12 mouse cellular contexts compared by ENCODE assay signal in the genomic region with DNA sequence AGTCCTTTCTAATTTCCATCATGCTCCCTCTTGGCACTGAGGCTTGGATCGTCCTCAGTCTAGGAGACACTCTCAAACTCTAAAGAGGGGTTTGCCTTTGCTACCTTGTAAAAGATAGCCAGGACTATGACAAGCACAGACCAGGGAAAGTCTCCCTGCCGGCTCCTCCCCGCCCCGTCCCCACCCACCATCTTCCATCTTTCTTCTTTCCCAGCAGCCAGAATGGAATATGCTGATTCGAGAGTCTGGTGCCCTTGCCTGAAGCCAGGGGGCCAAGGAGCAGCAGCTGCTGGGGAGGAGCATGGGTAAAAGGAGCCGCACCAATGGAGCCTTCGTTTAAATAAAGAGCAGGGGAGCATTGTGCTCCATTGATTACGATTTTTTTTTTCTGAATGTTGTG.
DNase-seq lines count a peak whose midpoint lies in the region; ATAC-seq lines count a peak whose summit lies in the region.
"Had no signal": no experiment of that assay in that cellular context is flagged by ENCODE, and none has a peak within 500 bp of the region (broad histone marks: within the 10 kb centered on the region; RNA-seq: fewer than 3 reads in every experiment).

No protein-coding gene starts in this region.

- H3K27me3 ChIP-seq in neural tube, embryonic 13.5 days = no peaks in the 10 kb centered on the region
- H3K27me3 ChIP-seq in neural tube, embryonic 15.5 days (replicated peaks) = no peaks in the 10 kb centered on the region
- H3K27me3 ChIP-seq in hindbrain, embryonic 15.5 days = no peaks in the 10 kb centered on the region

- ATAC-seq in neural tube, embryonic 13.5 days (ENCODE audit: low read depth) = no peak; the same call in 1 of the 2 replicates
- ATAC-seq in neural tube, embryonic 15.5 days (ENCODE audit: low FRiP score) = no peak
- no peak for ATAC-seq in hindbrain, embryonic 15.5 days (ENCODE audit: low FRiP score, low read depth)

- H3K4me3 ChIP-seq in neural tube, embryonic 13.5 days = no peak overlapping the region
- H3K4me3 ChIP-seq in neural tube, embryonic 15.5 days (replicated peaks) = no peak overlapping the region
- no peak overlapping the region for H3K4me3 ChIP-seq in hindbrain, embryonic 15.5 days
- H3K4me3 ChIP-seq: heart, embryonic 13.5 days had no signal

- DNase-seq in cerebellum, postnatal 14 days = peak; percentile 35 to 47
- no peak for DNase-seq in cerebellum, postnatal 25 days
- DNase-seq in urinary bladder, adult 2 months (ENCODE audit: low spot score) = no peak
- DNase-seq in thymus, postnatal 4 days = no peak
- DNase-seq in lung, postnatal 36 days = no peak
- DNase-seq: cerebellum, postnatal 36 days; kidney, postnatal 25 days had no signal

- peak overlapping the region; percentile 80 for H3K27ac ChIP-seq in neural tube, embryonic 13.5 days (replicated peaks)
- H3K27ac ChIP-seq in neural tube, embryonic 15.5 days (replicated peaks) = no peak overlapping the region
- H3K27ac ChIP-seq in hindbrain, embryonic 15.5 days (replicated peaks) = peak overlapping the region; percentile 49

- peaks cover 35% of the 10 kb centered on the region for H3K4me1 ChIP-seq in neural tube, embryonic 13.5 days (replicated peaks)
- peaks cover 21% of the 10 kb centered on the region for H3K4me1 ChIP-seq in neural tube, embryonic 15.5 days
- H3K4me1 ChIP-seq in hindbrain, embryonic 15.5 days (replicated peaks) = peaks cover 19% of the 10 kb centered on the region

- no peak overlapping the region for H3K9ac ChIP-seq in neural tube, embryonic 13.5 days
- H3K9ac ChIP-seq in neural tube, embryonic 15.5 days (replicated peaks) = no peak overlapping the region
- no peak overlapping the region for H3K9ac ChIP-seq in hindbrain, embryonic 15.5 days
- H3K9ac ChIP-seq: heart, embryonic 13.5 days; lung, embryonic 14.5 days had no signal

- no peaks in the 10 kb centered on the region for H3K36me3 ChIP-seq in neural tube, embryonic 13.5 days
- H3K36me3 ChIP-seq in neural tube, embryonic 15.5 days = no peaks in the 10 kb centered on the region
- no peaks in the 10 kb centered on the region for H3K36me3 ChIP-seq in hindbrain, embryonic 15.5 days
- H3K36me3 ChIP-seq: heart, embryonic 13.5 days had no signal

- no peak overlapping the region for H3K4me2 ChIP-seq in neural tube, embryonic 13.5 days
- no peak overlapping the region for H3K4me2 ChIP-seq in neural tube, embryonic 15.5 days
- H3K4me2 ChIP-seq in hindbrain, embryonic 15.5 days = no peak overlapping the region
- H3K4me2 ChIP-seq: heart, embryonic 13.5 days; lung, embryonic 14.5 days had no signal

- 29% methylated on average over 8 of the region's 8 CpGs for WGBS in neural tube, embryonic 13.5 days
- WGBS in neural tube, embryonic 15.5 days = 33% methylated on average over 8 of the region's 8 CpGs
- WGBS in hindbrain, embryonic 15.5 days = 26% methylated on average over 8 of the region's 8 CpGs

- H3K9me3 ChIP-seq in neural tube, embryonic 13.5 days = no peaks in the 10 kb centered on the region
- H3K9me3 ChIP-seq in neural tube, embryonic 15.5 days (replicated peaks) = no peaks in the 10 kb centered on the region
- no peaks in the 10 kb centered on the region for H3K9me3 ChIP-seq in hindbrain, embryonic 15.5 days
- H3K9me3 ChIP-seq: heart, embryonic 13.5 days had no signal

Comparison
In these comparisons a context has a peak if more than half of its experiments do, and no peak if none do; other contexts are left out.
1. DNase-seq: peak in cerebellum, postnatal 14 days (2 of 2); none in cerebellum, postnatal 25 days (0 of 2), urinary bladder, adult 2 months (single experiment), thymus, postnatal 4 days (single experiment) and lung, postnatal 36 days (single experiment).